Mouse (Mus musculus): ENCODE results near the gene Rxfp4. TPM values are rescaled to one million over a fixed set of nuclear protein-coding genes. Genes with fewer than 3 reads are reported as not detected.

Rxfp4 gene
- total and polyA plus RNA-seq, 2 experiments from 2014 or later, result not detected

DNA sequence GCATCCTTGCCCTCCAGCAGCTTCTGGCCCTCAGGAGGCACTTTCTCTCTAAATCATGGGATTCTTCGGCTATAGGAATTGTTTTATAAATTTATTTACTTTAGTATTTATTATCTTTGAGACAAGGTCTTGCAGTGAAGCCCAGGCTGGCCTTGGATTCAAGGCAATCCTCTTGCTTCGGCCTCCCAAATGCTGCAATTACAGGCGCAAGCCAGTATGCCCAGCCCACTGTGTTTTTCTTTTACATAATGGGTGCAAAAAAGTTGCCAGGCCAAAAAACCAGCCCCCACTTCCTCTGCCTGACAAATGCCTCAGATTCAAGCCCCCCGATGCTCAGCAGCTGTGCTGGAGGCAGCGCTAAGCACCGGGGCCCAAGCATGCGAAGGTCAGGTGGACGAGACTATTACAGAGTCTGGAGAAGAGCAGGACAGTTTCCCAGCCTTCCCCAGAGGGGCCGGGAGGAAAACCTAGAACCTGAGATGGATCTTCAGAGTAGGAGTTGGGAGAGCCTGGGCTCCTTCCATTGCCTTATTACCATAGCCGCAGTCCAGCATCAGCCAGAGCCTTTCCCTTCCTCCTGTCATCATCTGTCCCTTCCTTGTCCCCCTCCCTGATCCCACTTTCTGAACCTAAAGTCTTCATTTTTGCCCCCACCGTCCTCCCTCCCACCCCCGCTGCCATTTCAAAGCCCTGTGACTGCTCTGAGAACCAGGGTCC lies 4.3 kb downstream of the Rxfp4 start:
- H3K9ac ChIP-seq (replicated peaks; ENCODE audit: low read length), result no peak overlapping the region
- DNase-seq (ENCODE audit: low spot score) (no peak), ATAC-seq (no peak)
- no peak for TF ChIP-seq CTCF (IDR thresholded peaks at IDR 0.05; ENCODE audit: low read depth)
- no peak overlapping the region for H3K4me3 ChIP-seq (ENCODE audit: low read length)
- no peaks in the 10 kb centered on the region for H3K27me3 ChIP-seq (ENCODE audit: insufficient read depth, low read length)
- H3K27ac ChIP-seq, result no peak overlapping the region
- no peaks in the 10 kb centered on the region for H3K4me1 ChIP-seq (ENCODE audit: insufficient read depth, low read length)
- no peaks in the 10 kb centered on the region for H3K9me3 ChIP-seq (ENCODE audit: low read length)
- 83% methylated on average over 12 of the region's 12 CpGs for WGBS
- peaks cover 48% of the 10 kb centered on the region for H3K36me3 ChIP-seq (ENCODE audit: insufficient read depth, low read length)
- no peak overlapping the region for H3K4me2 ChIP-seq (ENCODE audit: low read depth, low read length)

DNA sequence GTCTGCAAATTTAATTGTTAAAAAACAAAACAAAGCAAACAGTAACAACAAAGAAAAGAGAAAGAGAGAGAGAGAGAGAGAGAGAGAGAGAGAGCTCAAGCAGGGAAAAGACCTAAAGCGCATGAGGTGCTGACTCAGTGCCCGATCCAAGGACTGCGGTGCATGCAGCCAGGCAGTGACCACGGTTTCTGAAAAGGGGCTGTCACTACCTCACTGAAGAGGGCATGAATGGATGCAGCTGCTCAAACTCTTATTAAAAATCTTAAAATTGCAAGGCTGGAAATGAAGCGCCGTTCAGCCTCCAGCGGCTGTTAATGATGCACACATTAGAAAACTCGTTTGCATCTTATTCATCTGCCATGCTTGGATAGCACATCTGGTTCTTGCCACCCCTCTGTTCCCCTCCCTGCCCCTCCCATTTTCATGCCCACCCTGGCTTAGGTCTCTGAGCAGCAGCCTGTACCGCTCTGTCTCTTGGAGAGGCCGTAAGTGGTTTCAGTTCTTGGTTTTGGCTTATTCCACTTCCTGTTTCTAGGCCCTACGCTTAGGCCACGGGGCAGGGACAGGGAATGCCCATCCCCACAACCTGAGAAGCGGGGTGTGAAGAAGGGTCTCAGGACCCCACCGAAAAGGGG lies 5.0 kb downstream of the Rxfp4 start:
- Histone ChIP-seq H3K9me3 (ENCODE audit: low read length) (no peaks in the 10 kb centered on the region), H3K27ac (no peak overlapping the region), H3K36me3 (ENCODE audit: insufficient read depth, low read length) (peaks cover 55% of the 10 kb centered on the region), H3K9ac (replicated peaks; ENCODE audit: low read length) (no peak overlapping the region), H3K27me3 (ENCODE audit: insufficient read depth, low read length) (no peaks in the 10 kb centered on the region), H3K4me2 (ENCODE audit: low read depth, low read length) (no peak overlapping the region), H3K4me1 (ENCODE audit: insufficient read depth, low read length) (no peaks in the 10 kb centered on the region), H3K4me3 (ENCODE audit: low read length) (no peak overlapping the region)
- ATAC-seq (no peak; the same call in 1 of the 2 replicates), DNase-seq (ENCODE audit: low spot score) (peak; percentile 21)
- WGBS, result 85% methylated on average over 14 of the region's 14 CpGs
- TF ChIP-seq CTCF (IDR thresholded peaks at IDR 0.05; ENCODE audit: low read depth), result no peak

GRCm38 (mm10) chr3:88647076-88647475 lies 5.9 kb downstream of the Rxfp4 start:
- 88% methylated on average over 3 of the region's 3 CpGs for WGBS
- ATAC-seq (no peak), DNase-seq (ENCODE audit: low spot score) (no peak)
- no peak for TF ChIP-seq CTCF (IDR thresholded peaks at IDR 0.05; ENCODE audit: low read depth)
- Histone ChIP-seq H3K9me3 (ENCODE audit: low read length) (no peaks in the 10 kb centered on the region), H3K9ac (replicated peaks; ENCODE audit: low read length) (no peak overlapping the region), H3K27ac (no peak overlapping the region), H3K27me3 (ENCODE audit: insufficient read depth, low read length) (no peaks in the 10 kb centered on the region), H3K4me1 (ENCODE audit: insufficient read depth, low read length) (no peaks in the 10 kb centered on the region), H3K4me2 (ENCODE audit: low read depth, low read length) (no peak overlapping the region), H3K4me3 (ENCODE audit: low read length) (no peak overlapping the region), H3K36me3 (ENCODE audit: insufficient read depth, low read length) (peaks cover 63% of the 10 kb centered on the region)

DNA sequence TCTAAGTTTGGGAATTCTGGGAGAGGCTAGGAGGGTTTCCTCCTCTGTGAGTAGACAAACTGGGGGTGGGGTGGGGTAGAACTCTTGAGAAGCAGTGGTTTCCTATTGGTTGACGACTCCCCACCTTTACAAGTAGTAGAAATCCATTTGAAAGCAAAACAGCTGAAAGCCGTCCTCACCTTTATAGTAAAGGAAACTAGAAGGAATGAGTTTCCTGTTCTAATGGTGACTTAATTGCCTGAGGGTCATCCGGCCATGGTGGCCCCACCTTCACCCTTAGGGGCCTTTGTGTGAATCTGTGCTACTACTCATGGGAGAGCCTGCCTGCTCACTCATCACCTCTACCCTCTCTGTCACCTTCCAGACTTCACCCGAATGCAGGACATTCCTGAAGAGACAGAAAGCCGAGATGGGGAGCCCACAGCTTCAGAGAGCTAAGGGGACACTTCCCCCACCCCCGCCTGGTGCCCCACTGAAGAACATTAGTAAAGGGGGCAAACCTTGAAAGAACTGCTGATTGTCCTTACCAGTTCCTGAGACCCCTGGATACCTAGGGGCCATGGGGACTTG lies 6.4 kb downstream of the Rxfp4 start:
- no peak for TF ChIP-seq CTCF (IDR thresholded peaks at IDR 0.05; ENCODE audit: low read depth)
- Histone ChIP-seq H3K9me3 (ENCODE audit: low read length) (no peaks in the 10 kb centered on the region), H3K36me3 (ENCODE audit: insufficient read depth, low read length) (peaks cover 69% of the 10 kb centered on the region), H3K4me2 (ENCODE audit: low read depth, low read length) (no peak overlapping the region), H3K4me3 (ENCODE audit: low read length) (no peak overlapping the region), H3K27ac (no peak overlapping the region), H3K9ac (replicated peaks; ENCODE audit: low read length) (no peak overlapping the region), H3K4me1 (ENCODE audit: insufficient read depth, low read length) (no peaks in the 10 kb centered on the region), H3K27me3 (ENCODE audit: insufficient read depth, low read length) (no peaks in the 10 kb centered on the region)
- ATAC-seq, result no peak
- no peak for DNase-seq (ENCODE audit: low spot score)
- WGBS, result 82% methylated on average over 6 of the region's 6 CpGs

- no peak overlapping the region for H3K4me3 ChIP-seq (ENCODE audit: low read length)
Measured at GRCm38 (mm10) chr3:88645937-88646336, 7.0 kb downstream of the Rxfp4 start.

GRCm38 (mm10) chr3:88643078-88643477 lies 9.9 kb downstream of the Rxfp4 start:
- DNase-seq (ENCODE audit: low spot score), result no peak
- TF ChIP-seq CTCF (IDR thresholded peaks at IDR 0.05; ENCODE audit: low read depth), result no peak
- Histone ChIP-seq H3K4me2 (ENCODE audit: low read depth, low read length) (no peak overlapping the region), H3K27me3 (ENCODE audit: insufficient read depth, low read length) (no peaks in the 10 kb centered on the region), H3K27ac (no peak overlapping the region), H3K9me3 (ENCODE audit: low read length) (no peaks in the 10 kb centered on the region), H3K9ac (replicated peaks; ENCODE audit: low read length) (no peak overlapping the region), H3K4me3 (ENCODE audit: low read length) (no peak overlapping the region), H3K4me1 (ENCODE audit: insufficient read depth, low read length) (no peaks in the 10 kb centered on the region), H3K36me3 (ENCODE audit: insufficient read depth, low read length) (peaks cover 86% of the 10 kb centered on the region)
- 72% methylated on average over 5 of the region's 5 CpGs for WGBS
- no peak for ATAC-seq

More at GRCm38 (mm10) chr3:88645937-88646336, 7.0 kb downstream of the Rxfp4 start:
- Histone ChIP-seq H3K4me1 (ENCODE audit: insufficient read depth, low read length) (no peaks in the 10 kb centered on the region), H3K27ac (no peak overlapping the region), H3K36me3 (ENCODE audit: insufficient read depth, low read length) (peaks cover 73% of the 10 kb centered on the region), H3K4me2 (ENCODE audit: low read depth, low read length) (no peak overlapping the region), H3K9ac (replicated peaks; ENCODE audit: low read length) (no peak overlapping the region), H3K27me3 (ENCODE audit: insufficient read depth, low read length) (no peaks in the 10 kb centered on the region), H3K9me3 (ENCODE audit: low read length) (no peaks in the 10 kb centered on the region)
- no peak for DNase-seq (ENCODE audit: low spot score)
- no peak for ATAC-seq
- 94% methylated on average over 12 of the region's 12 CpGs for WGBS
- no peak for TF ChIP-seq CTCF (IDR thresholded peaks at IDR 0.05; ENCODE audit: low read depth)
